Mouse (Mus musculus): ENCODE results near the gene D430041D05Rik. TPM values are rescaled to one million over a fixed set of nuclear protein-coding genes. Genes with fewer than 3 reads are reported as not detected.
A peak's percentile ranks its signal among the peaks of the same experiment; 100 is the strongest.

The D430041D05Rik gene
- 100 to 1,000 TPM; 110 TPM for total RNA-seq (2021)

DNA sequence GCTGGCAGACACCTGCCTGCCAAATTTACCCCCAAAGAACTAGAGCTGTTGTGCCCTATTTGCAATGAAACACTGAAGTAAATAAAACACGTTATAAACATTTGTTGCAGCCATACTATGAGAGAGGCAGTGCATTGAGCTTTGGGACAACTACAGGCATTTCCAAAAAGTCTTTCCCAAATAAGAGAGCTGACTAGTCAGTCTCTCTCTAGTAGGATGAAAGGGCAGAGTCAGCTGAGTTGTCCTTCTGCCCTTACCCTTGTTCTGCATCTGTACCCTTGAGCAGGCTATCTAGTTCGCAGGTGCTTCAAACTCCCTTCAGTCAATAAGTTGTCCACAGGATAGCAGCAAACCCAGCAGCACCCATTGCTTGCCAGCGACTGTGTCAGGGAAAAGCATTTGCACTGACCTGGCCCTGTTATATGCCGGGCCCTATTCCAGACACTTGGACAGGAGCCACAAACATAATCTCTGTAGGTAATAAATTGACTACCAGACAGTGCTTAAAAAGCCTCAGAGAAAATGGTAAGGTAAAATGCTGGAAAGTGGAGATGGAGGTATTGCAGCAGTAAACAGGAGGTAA is at the start of gene D430041D05Rik:
Gene D430041D05Rik, minus strand, starts transcription at position 51 of the 583 bp plus-strand sequence.
- no peak for DNase-seq
- intact Hi-C loops (cut with DNase I), result no loop called here

DNA sequence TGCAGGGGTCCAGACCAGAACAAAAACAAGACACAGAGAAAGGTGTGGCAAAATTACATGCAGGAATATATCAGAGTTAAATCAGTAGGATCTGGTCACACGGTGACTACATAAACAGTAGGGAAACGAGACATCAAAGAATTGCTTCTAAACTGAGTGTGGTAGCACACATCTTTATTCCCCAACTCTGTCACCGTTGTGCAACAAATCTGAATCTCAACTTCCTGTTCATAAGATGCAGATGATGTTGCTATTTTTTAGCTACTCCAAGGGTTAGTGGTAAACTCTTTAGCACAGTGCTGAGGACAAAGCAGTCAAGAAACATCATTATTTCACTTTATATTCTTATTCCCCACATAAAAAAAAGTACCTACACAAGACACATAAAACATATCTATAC is 49.2 kb upstream of the D430041D05Rik start:
- DNase-seq, result no peak
- intact Hi-C loops (cut with DNase I), result no loop called here

DNA sequence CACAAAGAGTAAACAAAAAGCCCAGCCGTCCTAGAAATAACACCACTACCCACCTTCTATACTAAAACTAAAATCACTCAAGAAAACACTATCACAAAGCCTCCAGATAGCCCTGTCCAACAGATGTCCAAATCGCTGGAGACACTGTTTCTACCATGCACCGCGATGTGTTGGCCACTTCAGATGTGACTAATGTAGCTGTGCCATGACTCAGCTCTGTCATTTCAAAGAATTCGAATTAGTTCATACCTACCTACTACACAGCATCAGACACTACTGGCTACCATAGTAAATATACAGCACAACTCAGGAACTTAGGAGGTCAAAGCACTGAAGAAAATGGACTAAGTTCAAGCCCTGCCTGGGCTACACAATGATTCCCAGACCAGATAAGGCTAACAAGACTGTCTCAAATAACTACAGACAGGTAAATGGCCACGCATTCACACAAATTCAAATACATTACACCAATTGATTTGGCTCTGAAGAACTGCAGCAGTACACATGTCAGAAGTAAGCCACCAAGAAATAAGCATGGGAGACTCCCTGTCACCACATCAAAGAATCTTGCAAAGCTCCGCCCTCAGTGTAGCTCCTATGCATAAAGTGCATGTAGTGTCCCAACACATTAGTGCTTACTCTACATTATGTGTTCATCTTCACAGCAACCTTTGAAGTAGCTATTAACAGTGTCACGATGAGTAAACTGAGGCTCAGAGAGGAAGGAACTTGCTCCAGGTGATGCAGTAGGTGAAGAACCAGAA is 47.9 kb upstream of the D430041D05Rik start:
- intact Hi-C loops (cut with DNase I), result no loop called here
- no peak for DNase-seq

DNA sequence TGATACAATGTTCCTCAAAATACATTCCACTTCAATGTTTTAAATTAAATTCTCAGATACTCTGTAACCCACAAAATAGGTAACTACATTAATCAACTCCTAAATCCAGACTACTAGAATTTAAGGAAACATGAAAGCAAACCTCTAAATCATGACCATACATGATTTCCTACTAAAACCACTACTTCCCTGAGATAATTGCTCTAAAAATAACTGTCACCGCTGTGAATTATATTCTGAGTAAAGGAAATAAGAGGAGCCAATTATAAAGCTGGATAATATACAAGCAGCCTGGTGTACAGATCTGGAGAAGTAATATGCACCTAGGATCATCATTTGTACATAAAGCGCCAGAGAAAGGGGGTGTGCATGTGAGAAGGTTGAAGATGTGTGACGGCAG is 46.3 kb upstream of the D430041D05Rik start:
- intact Hi-C loops (cut with DNase I), result no loop called here

DNA sequence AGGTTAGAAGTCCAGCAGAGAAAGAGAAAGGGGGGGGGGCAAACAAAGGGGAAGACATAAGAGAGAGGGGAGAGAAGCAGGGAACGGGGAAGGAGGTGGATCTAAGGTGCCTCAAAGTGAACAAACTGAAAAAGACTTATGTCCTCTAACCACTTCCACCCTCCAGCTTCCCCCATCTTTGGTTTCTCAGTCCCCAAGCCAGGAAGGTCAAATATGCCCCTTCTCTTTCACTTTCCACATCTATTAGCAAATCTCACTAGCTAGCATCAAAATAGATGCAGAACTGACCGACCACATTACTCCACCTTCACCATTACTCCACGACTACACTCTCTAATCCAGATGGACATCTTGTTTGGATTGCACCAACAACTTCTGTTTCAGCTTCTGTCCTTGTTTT is 39.9 kb upstream of the D430041D05Rik start:
- intact Hi-C loops (cut with DNase I), result no loop called here
- DNase-seq, result no peak

More for the DNA sequence above, 46.3 kb upstream of the D430041D05Rik start:
- DNase-seq, result no peak

DNA sequence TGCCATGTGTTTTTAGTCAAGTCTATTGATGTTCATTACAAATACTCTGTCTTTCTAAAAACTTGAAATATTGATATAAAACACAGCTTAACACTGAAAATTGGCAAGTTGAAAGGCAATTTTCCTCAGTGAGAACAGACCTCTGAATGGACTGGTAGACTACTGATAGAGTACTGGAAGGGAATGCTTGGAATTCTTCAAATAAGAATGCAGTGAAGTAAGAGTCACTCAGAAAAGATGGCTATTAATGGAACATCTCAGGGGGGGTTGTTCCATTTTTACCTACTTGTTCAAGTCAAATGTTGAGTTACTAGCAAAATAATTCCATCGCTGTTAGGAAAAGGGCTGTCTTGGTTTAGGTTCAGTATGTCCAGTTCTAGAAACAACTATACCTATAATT is 38.4 kb upstream of the D430041D05Rik start:
- no peak for DNase-seq
- intact Hi-C loops (cut with DNase I), result loop anchor here (10.0 kb wide), 1 partner anchor 46 kb away; the partner anchor contains the start of gene Hipk3

DNA sequence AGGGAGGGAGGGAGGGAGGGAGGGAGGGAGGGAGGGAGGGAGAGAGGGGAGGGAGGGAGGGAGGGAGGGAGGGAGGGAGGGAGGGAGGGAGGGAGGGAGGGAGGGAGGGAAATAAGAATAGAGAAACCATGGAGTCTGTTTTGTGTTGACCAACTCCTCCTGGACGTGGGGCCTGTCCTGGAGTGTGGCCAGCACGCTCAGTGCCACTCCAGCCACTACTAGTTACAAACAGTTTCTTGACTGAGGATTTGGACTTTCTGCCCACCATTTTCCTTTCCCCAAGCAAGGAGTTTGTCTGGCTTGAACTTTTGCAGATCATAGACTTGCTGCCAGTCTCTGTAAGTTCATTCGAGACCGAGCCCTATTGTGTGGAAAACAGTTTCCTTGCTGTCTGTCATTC is 37.4 kb upstream of the D430041D05Rik start:
- intact Hi-C loops (cut with DNase I), result loop anchor here (10.0 kb wide), 1 partner anchor 47 kb away; the partner anchor contains the start of gene Hipk3
- DNase-seq, result no peak

DNA sequence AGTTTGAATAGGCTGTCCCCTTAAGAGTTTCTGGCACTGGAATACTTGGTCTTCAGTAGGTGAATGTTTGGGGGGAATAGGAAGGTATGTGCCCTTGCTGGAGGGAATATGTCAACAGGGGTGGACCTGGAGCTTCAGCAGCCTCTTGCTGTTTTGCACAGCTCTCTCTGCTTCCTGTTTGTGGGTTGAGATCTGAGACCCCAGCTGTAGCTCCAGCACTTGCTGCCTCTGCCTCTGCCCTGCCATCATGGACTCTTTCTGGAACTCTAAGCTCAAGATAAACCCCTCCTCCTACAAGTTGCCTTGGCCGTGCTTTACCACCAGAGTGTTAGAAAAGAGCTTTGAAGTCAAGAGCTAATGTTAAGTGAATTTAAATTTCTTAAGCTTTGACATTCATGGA is 35.2 kb upstream of the D430041D05Rik start:
- intact Hi-C loops (cut with DNase I), result loop anchor here (10.0 kb wide), 1 partner anchor 49 kb away; the partner anchor contains the start of gene Hipk3
- DNase-seq, result no peak

DNA sequence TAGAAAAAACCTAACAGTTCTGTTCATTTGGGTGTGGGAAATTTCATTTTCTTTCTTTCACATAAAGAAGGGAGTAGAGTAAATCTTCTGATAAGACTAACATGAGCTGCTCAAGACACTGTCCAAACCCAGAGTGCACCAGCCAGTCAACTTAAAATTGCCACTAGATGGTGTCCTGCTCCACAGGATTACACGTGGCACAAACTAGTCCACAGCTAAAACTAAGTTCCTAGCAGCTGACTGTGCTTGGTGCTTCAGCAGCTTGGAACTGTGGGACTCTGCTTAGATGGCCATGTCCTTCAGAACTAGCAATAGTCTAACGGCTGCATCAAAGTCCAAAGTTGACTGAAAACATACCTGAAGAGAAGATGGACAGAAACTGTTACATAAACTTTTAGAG is 34.0 kb upstream of the D430041D05Rik start:
- intact Hi-C loops (cut with DNase I), result loop anchor here (5.0 to 10.0 kb wide), 2 partner anchors 50 to 138 kb away; partner anchors contain the start of gene Hipk3
- peak; percentile 42 for DNase-seq

DNA sequence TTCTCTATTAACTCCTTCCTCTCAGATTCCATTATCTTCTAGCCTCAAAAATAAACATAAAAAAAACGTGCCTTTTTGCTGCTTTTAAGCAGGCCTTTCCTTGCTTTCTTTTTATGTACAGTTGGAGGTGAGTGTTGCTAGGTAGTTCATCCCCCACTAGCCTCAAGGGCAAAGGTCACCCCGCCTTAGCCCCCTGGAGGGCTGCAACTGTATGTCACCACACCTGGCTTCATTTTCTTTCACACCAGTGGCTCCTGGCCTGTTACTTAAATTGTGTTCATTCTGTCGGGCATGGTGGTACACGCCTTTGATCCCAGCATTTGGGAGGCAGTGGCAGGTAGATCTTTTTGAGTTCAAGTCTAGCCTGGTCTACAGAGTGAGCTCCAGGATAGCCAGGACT is 31.5 kb upstream of the D430041D05Rik start:
- intact Hi-C loops (cut with DNase I), result loop anchor here (5.0 to 10.0 kb wide), 2 partner anchors 52 to 140 kb away; partner anchors contain the start of gene Hipk3

DNA sequence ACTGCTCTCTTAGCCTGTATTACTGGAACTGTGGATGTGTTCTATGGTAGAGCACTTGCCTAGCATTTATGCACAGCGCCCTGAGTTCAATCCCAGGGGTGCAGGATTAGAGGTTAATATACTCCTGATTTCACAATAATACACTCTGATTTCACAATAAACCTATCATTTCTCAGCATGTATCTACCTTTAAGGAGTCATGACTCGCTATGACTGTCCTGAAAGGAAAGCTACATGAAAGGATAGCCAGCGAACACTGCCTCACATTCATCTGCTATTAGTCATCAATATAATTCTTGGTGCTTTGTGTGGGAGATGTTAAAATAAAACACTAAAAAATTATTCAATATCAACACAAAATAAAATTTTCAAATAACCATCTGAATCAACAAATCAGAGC is 25.4 kb upstream of the D430041D05Rik start:
- intact Hi-C loops (cut with DNase I), result no loop called here
- DNase-seq, result no peak

More for the DNA sequence above, 31.5 kb upstream of the D430041D05Rik start:
- no peak for DNase-seq

DNA sequence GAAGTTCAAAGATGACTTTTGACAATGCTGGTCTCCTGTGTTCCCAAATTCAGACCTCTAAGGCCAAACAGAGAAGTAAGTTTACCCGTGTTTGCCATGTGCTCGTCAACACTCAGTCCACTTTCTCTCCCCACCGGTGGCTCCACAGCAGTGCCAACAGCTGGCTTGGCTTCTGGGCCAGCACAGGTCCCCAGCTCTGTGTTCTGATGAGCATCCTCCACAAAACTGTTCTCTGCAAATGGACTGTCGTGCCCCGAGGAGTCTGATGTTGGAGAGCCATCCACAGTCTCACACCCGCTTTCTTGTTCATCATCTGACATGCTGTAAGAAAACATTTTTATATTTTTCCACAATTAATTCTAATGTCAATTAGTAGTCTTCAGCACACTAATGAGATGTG is 20.3 kb upstream of the D430041D05Rik start:
- intact Hi-C loops (cut with DNase I), result no loop called here
- no peak for DNase-seq

DNA sequence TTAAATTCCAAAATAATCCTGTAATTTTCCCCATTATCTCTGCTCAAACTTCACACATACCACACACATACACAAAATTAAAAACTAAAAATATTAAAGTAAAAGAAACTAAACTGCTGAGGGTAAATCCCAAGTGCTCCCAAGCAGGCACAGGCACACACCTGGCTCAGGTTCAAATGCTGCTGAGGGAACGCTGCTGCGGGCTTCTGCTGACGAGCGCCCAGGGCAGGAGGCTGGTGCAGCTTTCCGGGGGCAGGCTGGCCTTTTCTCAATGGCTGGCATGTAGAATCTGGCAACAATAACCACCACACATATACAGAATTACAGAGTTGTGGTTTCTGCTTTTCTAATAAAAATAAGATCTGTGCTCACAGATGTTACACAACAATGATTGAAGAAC is 19.8 kb upstream of the D430041D05Rik start:
- intact Hi-C loops (cut with DNase I), result no loop called here
- no peak for DNase-seq

DNA sequence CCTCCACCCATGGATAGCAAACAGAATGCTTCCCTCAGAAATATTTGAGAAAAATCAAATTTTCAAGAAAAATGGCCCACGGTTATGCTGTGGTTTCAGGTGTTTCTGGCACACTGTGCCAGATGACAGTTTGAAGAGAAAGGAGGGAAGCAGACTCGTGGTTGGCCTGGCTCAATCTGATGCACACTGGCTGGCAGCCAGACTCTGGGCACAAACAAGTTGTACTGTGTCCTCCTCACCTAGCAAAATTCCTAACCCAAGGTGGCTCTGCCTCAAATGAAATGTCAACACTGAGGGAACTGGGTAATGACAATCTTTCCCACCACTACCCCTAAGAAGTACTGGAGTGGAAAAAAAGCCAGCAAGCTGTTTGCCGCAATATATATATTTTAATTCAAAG is 15.3 kb upstream of the D430041D05Rik start:
- intact Hi-C loops (cut with DNase I), result loop anchor here (10.0 kb wide), 1 partner anchor 391 kb away; no protein-coding TSS in a partner anchor
- no peak for DNase-seq

DNA sequence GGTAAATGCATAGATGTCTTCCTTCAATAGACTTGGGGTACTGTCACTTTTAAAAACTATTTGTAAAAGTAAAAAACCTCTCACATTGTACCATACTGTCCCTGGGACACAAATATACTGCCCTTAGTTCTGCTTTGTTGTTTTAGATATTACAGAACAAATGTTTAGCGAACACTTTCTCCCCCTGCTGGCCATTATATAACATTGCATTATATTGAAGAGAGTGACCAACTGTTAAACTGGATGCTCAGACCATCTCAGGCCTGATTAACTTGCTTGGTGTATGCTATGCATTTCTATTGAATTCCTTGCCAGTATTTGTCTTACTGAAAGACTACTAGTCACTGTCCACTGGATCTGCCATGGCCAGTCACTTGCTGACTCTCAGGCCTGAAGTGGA is 11.4 kb upstream of the D430041D05Rik start:
- DNase-seq, result no peak

DNA sequence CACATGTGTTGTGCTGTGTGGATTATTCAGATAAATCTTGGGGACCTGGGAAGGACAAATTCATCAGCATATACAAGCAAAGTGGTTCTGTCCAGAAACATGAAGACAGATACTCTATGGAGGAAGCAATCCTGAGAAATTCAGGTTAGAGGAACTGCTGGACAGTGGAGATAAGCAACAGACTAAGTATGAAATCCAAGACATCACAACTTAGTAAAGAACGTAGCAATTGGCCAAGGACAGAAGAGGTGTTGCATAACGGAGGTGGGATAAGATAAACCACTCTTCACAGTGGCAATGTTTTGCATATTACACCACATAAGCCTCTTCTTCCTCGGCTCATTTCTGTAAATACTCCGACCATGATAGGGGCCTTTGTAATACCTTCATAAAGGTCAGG is 10.0 kb upstream of the D430041D05Rik start:
- no peak for DNase-seq
- intact Hi-C loops (cut with DNase I), result loop anchor here (5.0 to 10.0 kb wide), 2 partner anchors 289 to 386 kb away; no protein-coding TSS in a partner anchor

More for the DNA sequence above, 11.4 kb upstream of the D430041D05Rik start:
- intact Hi-C loops (cut with DNase I), result loop anchor here (5.0 to 10.0 kb wide), 2 partner anchors 290 to 387 kb away; no protein-coding TSS in a partner anchor

DNA sequence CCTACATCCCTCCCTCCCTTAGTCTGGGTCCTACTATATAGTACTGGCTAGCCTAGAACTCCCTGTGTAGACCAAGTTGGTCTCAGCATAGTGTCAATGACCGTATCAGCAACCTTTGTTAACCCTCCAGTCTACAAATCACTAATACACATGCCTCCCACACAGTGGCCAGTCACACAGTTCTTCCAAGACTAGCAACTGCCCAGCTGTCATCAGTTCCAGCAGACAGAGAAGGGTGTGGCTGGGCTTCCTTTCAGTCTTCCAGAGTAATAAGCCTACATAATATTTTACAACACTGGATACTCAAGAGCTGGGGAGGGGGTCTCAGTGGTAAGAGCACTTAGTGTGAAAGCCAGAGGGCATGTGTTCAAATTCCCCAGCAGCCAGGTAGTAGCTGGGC is 9.2 kb upstream of the D430041D05Rik start:
- DNase-seq, result no peak
- intact Hi-C loops (cut with DNase I), result loop anchor here (5.0 to 10.0 kb wide), 2 partner anchors 288 to 385 kb away; no protein-coding TSS in a partner anchor

DNA sequence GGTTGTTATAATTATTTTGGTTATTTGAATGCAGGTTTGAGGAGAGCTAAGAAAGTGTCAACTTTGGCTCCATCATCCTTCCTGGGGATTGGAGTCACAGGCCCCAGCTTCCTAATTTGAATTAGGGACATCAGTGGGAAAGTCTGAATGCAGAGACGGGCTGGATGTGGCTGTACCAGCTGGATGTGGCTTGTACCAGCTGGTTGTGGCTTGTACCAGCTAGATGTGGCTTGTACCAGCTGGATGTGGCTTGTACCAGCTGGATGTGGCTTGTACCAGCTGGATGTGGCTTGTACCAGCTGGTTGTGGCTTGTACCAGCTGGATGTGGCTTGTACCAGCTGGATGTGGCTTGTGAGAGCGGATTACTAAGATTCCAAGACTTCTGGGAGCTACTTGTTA is 8.6 kb upstream of the D430041D05Rik start:
- DNase-seq, result no peak
- intact Hi-C loops (cut with DNase I), result no loop called here

DNA sequence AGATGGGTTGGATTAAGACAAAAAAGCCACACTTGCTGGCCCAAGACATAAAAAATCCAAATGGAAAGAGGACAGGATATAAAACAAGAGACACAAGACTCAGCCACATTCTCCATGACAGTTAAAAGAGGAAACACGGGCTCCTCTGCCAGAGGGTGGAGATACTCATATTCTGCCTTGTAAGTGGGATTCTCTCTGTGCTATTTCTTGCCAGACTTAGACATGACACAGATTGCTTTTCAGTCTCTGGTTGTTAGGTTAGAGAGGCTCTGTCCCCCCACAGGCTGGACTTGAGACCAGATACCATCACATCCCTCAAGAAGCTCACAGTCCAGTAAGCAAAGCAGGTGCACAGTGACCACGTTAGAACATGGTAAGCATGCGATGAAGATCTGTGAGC is 2.2 kb upstream of the D430041D05Rik start:
- intact Hi-C loops (cut with DNase I), result no loop called here
- no peak for DNase-seq

DNA sequence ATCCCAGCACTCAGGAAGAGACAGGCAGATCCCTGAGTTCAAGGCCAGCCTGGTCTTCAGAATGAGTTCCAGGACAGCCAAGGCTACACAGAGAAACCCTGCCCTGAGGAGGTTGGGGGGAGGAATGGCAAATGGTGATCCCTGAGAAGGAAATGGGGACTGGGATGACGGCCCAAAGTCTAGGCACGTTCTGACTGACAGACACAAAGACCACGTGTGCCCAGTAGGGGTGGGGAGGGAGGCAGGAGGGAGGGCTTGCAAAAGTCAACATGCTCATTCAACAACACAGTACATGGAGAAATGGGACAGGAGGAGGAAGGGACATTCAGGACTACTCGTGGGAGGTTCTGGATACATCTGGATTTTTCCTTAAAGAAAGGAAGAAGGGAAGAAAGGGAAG is 1.7 kb upstream of the D430041D05Rik start:
- intact Hi-C loops (cut with DNase I), result no loop called here
- no peak for DNase-seq

DNA sequence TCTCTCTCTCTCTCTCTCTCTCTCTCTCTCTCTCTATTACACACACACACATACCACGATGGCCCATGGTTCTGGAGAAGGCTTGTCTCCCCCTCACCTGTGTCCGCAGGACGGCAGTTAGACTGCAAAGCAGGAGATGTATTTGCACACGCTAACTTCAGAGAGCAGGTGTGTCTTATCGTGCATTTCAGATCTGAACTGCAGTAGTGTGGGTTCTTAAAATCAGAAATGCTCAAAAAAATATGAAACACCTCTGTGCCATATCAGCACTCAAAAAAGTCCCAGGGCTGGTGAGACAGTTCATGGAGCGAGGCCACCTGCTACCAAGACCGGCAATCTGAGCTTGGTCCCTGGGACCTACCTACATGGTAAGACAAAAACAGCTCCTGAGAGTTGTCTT is 993 bp upstream of the D430041D05Rik start:
- intact Hi-C loops (cut with DNase I), result no loop called here
- no peak for DNase-seq

All from left cerebral cortex, postnatal 4 days (tissue).